Mouse (Mus musculus) limb, embryonic 10.5 days (tissue): ENCODE results near the gene Fam19a2. TPM values are rescaled to one million over a fixed set of nuclear protein-coding genes. Genes with fewer than 3 reads are reported as not detected.

Experiments used
- DNase-seq: peaks from one replicate; pipeline ENCODE4 v3.0.0-alpha.2; 2017; ENCODE audit warnings: low spot score
- H3K27ac ChIP-seq: fragments of 300-500 bp; sonication (generic); 2 replicates; pipeline ENCODE4 v1.5.1; 2016; ENCODE audit warnings: mild to moderate bottlenecking
- H3K27me3 ChIP-seq: fragments of 300-500 bp; sonication (generic); 2 replicates; pipeline ENCODE4 v1.6.1; 2016; ENCODE audit warnings: low read depth, mild to moderate bottlenecking; ENCODE audit not compliant: poor library complexity, severe bottlenecking
- H3K36me3 ChIP-seq: fragments of 300-500 bp; sonication (generic); 2 replicates; pipeline ENCODE4 v1.6.1; 2016; ENCODE audit warnings: mild to moderate bottlenecking, moderate library complexity
- H3K4me1 ChIP-seq: fragments of 300-500 bp; sonication (generic); 2 replicates; pipeline ENCODE4 v1.6.1; 2016
- H3K4me3 ChIP-seq: fragments of 300-500 bp; sonication (generic); 2 replicates; pipeline ENCODE4 v1.5.1; 2016; ENCODE audit warnings: mild to moderate bottlenecking, moderate library complexity
- H3K9me3 ChIP-seq: fragments of 300-500 bp; sonication (generic); replicated peaks from 2 replicates; pipeline ENCODE4 v1.6.1; 2016; ENCODE audit warnings: mild to moderate bottlenecking
- WGBS: fragments of 180-500 bp; shearing (Covaris S2); methylation state at CpG from one replicate; pipeline ENCODE4 v1.1.7; 2016; 5-methylcytosine and 5-hydroxymethylcytosine counted together
- polyA plus RNA-seq: library from polyadenylated mRNA; unstranded; fragments of >200 nt; fragmentation: Nextera tagmentation; extraction: Ambion mirVana; gene quantifications from 2 replicates; pipeline ENCODE4 v1.2.1, GENCODE M21; 2016

Gene Fam19a2
- polyA plus RNA-seq, 1 experiment from 2014 or later: 1.6 TPM

DNA sequence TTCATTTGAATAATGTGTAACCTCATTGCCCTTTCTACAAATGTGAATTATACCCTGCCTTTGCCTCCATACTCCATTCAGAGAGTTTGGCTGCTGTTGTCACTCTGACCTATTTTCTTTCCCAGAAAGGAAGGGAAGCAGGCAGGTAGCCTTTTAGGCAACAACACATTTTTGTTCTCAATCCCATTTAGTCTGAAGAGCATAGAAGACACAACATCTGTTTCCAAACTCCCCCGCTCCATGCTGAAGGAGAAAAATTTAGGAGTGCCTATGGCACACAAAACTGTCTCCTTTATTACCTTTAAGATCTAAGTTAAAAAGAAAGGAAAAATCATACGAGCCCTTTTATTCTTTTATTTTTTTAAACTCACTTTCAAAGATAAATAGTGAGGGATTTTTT lies 446.9 kb downstream of the Fam19a2 start:
- Histone ChIP-seq H3K27ac (no peak overlapping the region), H3K9me3 (no peaks in the 10 kb centered on the region), H3K27me3 (no peaks in the 10 kb centered on the region), H3K36me3 (no peaks in the 10 kb centered on the region), H3K4me1 (no peaks in the 10 kb centered on the region), H3K4me3 (no peak overlapping the region)
- no peak for DNase-seq
- WGBS: 91% methylated on average over 2 of the region's 2 CpGs

DNA sequence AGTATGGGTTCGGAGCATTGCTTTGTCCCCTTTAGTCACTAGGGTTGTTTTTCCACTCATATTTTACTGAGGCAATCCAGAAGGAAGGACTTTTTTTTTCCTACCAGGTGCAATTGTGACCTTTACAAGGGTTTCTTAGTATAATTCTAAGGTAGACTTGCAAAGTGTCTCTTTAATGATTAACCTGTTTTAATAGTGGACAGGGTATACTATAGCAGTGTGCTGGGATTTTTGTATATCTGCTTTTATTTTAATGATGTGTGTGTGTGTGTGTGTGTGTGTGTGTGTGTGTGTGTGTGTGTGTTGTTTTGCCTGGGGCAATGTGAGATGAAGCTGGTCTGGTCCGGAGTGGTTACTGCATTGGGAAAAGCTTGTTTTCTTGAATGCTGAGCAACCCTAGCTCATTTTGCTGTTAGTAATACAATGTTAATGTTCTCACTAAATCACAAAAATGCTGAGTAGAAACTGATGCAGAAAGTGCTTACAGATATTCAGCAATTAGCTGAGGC lies 458.2 kb downstream of the Fam19a2 start:
- H3K27me3 ChIP-seq: no peaks in the 10 kb centered on the region
- H3K36me3 ChIP-seq: no peaks in the 10 kb centered on the region
- H3K27ac ChIP-seq: no peak overlapping the region
- H3K4me1 ChIP-seq: no peaks in the 10 kb centered on the region
- 81% methylated on average over 2 of the region's 2 CpGs for WGBS
- no peak overlapping the region for H3K4me3 ChIP-seq
- no peaks in the 10 kb centered on the region for H3K9me3 ChIP-seq
- no peak for DNase-seq

DNA sequence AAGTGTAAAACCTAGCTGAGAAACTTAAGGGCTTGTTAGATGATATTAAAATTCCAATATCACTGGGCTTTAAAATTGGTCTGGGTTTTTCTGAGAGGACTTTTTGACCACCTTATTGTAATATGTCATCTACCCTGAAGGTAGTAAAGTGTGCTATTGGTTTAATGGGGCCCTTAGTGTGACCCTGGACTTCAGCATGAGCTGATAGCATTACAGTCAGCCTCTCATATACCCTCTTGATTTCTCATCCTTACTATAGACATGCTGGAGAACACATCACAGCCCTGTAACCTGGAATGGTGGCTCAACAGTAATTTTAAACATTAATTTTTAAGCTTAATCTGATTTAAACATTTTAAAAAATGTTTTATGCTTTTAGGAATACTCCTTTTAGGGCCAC lies 459.8 kb downstream of the Fam19a2 start:
- DNase-seq: no peak
- no peaks in the 10 kb centered on the region for H3K4me1 ChIP-seq
- H3K27me3 ChIP-seq: no peaks in the 10 kb centered on the region

DNA sequence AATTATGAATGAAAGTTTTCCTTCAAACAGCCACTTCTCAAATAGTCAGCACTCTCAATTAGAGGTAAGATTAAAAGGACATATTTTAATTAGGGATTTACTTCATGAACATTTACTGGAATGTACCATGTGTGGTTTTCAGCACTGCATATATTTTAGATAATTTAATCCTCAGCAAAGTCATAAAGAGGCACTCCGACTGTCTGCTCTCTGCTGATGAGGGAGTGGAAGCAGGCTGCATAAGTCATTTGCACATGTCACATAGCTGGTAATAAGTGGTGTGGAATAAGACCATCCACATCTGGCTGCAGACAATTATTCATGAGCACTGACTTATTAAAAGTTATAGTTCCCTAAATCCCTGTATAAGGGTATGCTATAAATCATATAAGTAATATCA lies 484.5 kb downstream of the Fam19a2 start:
- Histone ChIP-seq H3K4me3 (no peak overlapping the region), H3K27me3 (no peaks in the 10 kb centered on the region), H3K27ac (no peak overlapping the region), H3K36me3 (no peaks in the 10 kb centered on the region), H3K4me1 (0 out of 2 replicates have a peak, but pooled peaks cover 6% of the 10 kb centered on the region), H3K9me3 (no peaks in the 10 kb centered on the region)
- no peak for DNase-seq
- 76% methylated on average over 1 of the region's 1 CpGs for WGBS

More for the DNA sequence above, 459.8 kb downstream of the Fam19a2 start:
- H3K4me3 ChIP-seq: no peak overlapping the region
- no peak overlapping the region for H3K27ac ChIP-seq
- no peaks in the 10 kb centered on the region for H3K9me3 ChIP-seq
- H3K36me3 ChIP-seq: no peaks in the 10 kb centered on the region

DNA sequence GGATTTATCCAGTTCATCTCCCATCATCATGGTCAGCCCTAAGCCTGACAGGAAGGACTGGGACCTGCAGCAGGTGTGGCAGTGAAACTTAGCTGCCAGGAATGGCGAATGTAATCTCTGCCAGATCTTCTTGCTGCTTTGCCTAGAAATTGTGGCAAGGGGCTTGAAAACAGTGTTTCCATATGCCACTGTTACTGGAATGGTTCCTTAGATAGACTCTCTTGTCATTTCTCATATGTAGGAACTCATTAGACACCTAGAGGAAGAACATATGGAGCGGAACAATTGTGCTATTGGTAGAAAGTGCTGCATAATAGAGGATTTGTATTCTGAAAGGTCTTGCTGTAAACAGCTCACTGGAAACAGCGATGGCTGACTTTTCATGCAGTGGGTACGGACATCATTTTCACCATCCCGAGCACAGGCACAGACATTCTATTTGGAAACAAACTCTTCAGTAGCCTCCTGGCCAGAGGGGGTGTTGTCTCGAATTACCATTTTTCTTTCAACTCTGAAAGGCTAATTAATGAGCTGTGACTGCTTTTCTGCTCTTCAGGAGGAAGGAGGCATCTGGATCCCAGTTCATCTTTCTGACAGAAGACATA lies 488.0 kb downstream of the Fam19a2 start:
- no peaks in the 10 kb centered on the region for H3K9me3 ChIP-seq
- H3K4me1 ChIP-seq: 0 out of 2 replicates have a peak, but pooled peaks cover 6% of the 10 kb centered on the region
- no peaks in the 10 kb centered on the region for H3K36me3 ChIP-seq
- no peak overlapping the region for H3K27ac ChIP-seq
- H3K27me3 ChIP-seq: no peaks in the 10 kb centered on the region
- 62% methylated on average over 6 of the region's 6 CpGs for WGBS
- no peak for DNase-seq
- H3K4me3 ChIP-seq: no peak overlapping the region

DNA sequence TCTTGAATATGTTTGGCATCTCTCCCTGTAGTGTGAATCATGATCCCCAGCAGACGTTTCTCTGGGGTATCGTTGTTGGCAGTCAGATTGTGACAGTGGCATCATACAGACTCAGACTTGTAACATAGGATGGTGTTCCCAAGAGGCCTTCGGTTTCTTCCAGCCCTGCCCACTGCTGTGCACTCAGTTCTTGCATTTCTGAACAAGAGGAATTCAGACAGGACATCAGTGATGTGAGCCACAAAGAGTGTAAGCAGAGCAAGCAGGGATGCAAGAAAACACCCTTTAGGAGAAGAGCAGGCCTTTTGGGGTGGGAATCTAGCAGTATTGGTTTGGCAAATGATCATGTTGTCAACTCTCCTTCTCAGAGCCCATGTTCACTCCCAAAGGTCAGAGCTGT lies 489.0 kb downstream of the Fam19a2 start:
- WGBS: 84% methylated on average over 3 of the region's 3 CpGs
- no peak for DNase-seq
- H3K36me3 ChIP-seq: no peaks in the 10 kb centered on the region
- H3K4me3 ChIP-seq: no peak overlapping the region
- H3K27ac ChIP-seq: no peak overlapping the region
- H3K9me3 ChIP-seq: no peaks in the 10 kb centered on the region
- H3K4me1 ChIP-seq: 0 out of 2 replicates have a peak, but pooled peaks cover 6% of the 10 kb centered on the region
- H3K27me3 ChIP-seq: no peaks in the 10 kb centered on the region

DNA sequence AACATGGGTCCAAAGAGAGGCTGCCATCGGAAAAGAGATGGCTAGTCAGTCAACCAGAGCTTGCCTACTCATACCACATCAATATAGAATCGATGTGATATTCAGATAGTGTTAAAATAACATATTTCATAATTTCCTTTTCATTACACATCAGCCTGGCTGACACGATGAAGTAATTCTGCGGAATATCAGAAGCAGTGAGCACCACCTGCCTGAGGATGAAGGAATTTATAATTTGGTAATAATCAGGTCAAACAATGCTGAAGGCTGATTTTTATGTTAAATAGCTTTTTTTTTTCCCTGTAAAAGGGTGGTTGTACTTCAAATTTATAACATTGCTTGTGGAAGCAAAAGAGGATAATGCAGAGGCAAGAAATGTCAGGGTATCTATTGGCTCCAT lies 490.2 kb downstream of the Fam19a2 start:
- no peaks in the 10 kb centered on the region for H3K27me3 ChIP-seq
- no peaks in the 10 kb centered on the region for H3K9me3 ChIP-seq
- H3K4me3 ChIP-seq: no peak overlapping the region
- H3K4me1 ChIP-seq: 0 out of 2 replicates have a peak, but pooled peaks cover 6% of the 10 kb centered on the region
- DNase-seq: no peak
- 96% methylated on average over 4 of the region's 4 CpGs for WGBS
- no peak overlapping the region for H3K27ac ChIP-seq
- no peaks in the 10 kb centered on the region for H3K36me3 ChIP-seq

DNA sequence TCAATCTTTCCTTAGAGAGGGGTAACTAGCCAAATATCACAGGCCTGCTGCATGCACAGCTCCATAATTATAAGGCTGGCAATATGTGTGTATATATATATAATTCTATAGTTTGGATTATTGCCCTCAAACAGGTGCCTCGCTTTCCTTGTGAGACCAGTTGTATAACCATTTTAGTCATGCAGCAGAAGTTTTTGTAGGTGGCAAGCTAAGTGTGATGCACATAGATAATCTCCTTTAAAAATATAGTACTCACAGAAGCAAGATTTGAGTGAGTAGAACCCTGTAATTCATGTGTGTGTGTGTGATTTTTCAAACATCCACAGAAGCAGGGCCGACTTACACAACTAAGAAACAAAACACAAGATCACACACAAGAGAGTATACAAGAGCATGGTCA lies 525.6 kb downstream of the Fam19a2 start:
- no peaks in the 10 kb centered on the region for H3K4me1 ChIP-seq
- 91% methylated on average over 2 of the region's 2 CpGs for WGBS
- H3K4me3 ChIP-seq: no peak overlapping the region

More for the DNA sequence above, 525.6 kb downstream of the Fam19a2 start:
- no peak overlapping the region for H3K27ac ChIP-seq
- no peaks in the 10 kb centered on the region for H3K9me3 ChIP-seq
- H3K27me3 ChIP-seq: no peaks in the 10 kb centered on the region
- DNase-seq: no peak
- no peaks in the 10 kb centered on the region for H3K36me3 ChIP-seq

Other genes starting within 250 kb of the Fam19a2 start
- 20.6 and 21.9 TPM in 2 replicates for gene Mon2, start 187.5 kb upstream of the Fam19a2 start, polyA plus RNA-seq
- 79.0 and 92.0 TPM in 2 replicates for gene Usp15, start 67.0 kb upstream of the Fam19a2 start, polyA plus RNA-seq